Mouse (Mus musculus) thymus, postnatal 14 days (tissue): ENCODE data around the gene F2rl3.

ENCODE experiments used
- DNase-seq: peaks from one replicate; pipeline ENCODE4 v3.0.0; 2021

Gene F2rl3

DNA sequence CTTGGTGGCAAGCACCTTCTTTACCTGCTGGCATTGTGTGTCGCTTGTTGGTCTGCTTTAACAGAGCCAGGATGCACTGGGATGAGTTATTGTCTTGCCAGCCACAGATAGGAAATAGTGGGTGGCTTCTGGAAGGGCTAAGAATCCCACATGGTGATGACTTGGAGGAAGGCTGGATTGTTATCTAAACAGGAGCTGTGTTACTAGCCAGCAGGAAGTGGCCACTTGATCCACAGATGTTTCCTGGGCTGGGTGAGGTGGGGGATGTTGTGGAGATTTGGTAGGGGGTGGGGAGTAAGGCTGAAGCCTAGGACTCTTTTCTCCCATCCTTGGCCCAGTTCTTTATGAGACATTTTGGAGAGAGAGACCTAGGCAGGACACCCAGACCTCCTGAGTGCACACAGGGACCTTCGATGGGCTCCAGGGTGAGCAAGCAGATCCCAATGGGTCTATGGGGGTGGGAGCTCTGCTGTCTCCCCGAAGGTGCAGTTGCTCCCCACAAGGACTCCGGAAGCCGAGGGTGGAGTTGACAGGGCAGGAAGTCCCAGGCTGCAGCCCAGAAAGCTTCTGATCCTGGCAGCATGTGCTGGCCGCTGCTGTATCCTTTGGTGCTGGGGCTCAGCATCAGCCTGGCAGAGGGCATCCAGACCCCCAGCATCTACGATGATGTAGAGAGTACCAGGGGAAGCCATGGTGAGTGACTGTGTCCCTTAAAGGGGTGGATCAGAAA is at the start of gene F2rl3:
F2rl3 (plus strand) TSS at position 559 of the 730 bp plus-strand sequence.
- DNase-seq: peak; percentile 72

DNA sequence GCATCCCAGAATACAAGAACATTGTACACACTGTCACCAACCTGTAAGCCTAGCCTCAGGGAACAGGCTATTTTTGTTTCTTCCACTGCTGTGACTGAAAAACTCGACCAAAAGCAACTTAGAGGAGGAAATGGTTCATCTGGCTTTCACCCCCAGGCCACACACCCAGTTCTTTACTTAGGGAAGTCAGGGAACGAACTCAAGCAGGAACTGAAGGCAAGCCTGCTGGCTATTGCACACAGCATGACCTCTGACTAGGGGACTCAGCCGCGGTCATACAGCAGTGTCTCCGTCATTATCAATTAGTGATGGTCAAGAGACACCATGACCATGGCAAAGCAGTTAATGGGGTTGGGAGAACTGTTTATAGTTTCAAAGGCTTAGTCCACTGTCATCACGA is 49.1 kb upstream of the F2rl3 start:
- no peak for DNase-seq

DNA sequence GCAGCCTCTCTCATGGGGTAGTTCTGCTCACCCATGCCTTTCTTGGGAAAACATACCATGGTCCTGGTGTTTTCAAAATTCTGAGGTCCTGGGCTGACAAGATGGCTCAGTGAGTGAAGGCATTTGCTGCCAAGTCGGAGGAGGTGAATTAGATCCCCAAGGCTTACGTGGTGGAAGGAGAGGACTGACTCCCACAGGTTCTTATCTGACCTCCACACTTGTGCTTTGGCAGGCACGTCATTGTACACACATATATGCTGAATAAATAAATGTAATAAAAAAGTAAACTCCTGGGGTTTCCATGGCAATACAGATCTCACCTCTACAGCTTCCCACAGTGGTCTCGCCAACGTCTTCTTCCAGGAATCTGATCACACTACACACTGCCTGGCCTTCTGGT is 45.1 kb upstream of the F2rl3 start:
- no peak for DNase-seq

DNA sequence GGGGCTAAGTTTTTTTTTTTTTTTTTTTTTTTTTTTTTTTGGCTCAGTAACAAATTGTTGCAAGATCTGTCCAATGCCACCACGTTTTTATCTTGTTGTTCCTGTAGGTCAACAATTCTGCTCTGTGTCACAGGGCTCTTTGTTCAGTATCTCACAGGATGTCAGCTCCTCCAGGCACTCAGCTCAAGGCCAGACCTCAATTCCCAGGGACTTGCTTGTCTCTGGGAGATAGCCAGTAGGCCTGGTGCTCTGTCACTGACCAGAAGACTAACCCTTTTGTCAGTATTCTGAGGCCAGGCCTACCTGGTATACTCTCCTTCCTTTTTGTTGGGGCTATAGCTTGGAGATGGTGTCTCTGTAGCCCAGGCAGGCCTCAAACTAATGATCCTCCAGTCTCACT is 41.1 kb upstream of the F2rl3 start:
- no peak for DNase-seq

DNA sequence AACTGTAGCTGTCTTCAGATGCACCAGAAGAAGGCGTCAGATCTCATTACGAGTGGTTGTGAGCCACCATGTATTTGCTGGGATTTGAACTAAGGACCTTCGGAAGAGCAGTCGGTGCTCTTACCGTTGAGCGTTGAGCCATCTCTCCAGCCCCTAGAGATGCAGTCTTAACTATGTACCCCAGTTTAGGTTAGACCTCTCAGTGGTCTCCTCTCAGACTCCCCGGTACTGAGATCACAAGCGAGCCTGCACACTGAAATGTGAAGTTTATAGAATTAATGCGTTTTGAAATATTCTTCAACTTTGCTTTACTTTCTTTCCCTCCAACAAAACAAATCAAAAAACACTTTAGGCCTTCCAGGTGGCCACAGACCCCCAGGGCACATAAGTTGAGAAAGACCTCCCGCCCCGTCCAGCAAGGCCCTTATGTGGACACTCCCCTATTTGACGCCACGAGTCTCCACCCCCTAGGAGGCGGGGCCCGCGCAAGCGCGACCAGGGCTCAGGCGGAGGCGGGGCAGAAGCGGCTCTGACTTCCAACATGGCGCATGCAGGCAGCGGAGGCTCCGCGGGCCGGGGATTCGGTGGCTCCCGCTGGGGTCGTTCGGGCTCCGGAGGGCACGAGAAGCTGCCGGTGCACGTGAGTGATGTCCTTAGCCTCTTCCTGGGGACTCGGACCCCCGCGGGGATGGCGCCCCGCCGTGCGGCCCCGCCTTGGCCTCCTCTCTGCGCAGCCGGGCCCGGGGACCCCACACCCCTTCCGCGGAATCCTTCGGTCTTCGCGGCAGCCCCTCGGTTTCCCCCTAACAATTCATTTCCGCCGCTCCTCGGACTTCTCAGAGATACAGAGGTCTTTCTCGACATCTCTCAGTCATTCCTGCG is 38.7 kb upstream of the F2rl3 start, which contains the start of gene Sin3b:
Sin3b (plus strand) TSS at position 517 of the 882 bp plus-strand sequence.
- DNase-seq: peak; percentile 97

DNA sequence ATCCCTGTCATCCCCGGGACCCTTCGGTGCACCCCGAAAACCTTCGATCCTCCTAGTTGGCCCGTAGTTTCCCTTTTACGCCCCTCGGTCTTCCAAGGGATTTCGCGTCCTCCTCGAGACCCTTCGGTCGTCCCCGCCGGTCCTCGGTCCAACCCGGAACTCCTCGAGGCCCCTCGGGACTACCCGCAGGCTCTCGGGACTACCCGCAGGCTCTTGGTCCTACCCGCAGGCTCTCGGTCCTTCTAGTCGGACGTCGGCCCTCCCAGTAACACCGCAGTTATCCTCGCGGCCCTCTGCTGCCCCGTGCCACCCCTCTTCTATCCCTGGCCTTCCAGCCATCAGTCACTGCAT is 38.1 kb upstream of the F2rl3 start:
- no peak for DNase-seq

DNA sequence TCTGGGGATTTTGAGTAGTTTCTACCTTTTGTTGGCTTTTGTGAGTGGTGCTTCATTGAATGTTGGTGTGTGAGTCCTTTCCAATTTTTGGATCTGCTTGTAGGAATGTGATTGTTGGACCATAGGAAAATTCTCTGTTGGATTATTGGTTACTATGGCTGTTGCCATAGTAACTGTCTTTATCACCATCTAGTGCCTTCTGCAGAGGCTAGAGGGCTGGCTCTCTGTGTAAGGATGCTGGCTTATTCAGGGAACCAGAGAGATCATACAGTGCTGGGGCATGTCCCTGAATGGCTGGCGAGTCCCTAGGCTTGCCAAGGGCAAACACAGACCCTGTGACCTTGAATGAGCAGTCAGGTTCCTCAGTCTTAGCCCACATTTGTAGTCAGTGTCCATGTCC is 33.0 kb upstream of the F2rl3 start:
- no peak for DNase-seq

DNA sequence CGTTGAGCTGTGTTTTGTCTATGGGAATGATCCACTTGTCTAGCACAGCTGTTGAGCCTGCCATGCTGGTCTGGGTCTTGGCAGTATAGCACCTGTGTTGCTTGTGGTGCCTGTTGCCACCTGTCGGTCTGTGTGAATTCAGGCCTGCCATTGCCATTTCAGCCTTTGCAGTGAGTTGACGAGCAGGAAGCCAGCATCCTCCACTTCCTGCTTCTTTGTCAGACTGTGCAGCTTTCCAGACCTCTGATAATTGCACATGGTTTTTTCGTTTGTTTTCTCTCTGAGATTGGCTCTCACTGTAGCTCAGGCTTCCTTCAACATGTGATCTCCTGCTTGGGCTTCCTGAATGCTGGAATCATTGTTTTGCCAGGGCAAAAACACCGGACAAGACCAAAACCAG is 26.7 kb upstream of the F2rl3 start:
- DNase-seq: peak; percentile 78

DNA sequence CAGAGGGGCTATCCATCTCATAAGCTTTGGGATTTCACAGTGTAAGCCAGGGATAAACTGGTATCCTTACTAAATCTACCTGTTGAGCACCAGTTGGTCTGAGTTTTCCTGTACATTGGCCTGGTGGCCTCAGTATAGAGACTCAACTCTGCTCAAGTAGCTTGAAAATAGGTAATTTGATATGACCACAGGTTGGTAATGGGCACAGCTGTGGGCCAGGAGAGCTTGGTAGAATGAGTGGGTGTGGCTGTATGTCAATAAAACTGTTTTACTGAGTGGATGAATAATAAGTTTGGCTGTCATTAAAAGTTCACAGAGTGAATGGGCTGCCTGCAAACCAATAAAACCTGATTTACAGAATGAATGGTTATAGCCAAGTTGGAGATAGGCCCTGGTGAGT is 24.8 kb upstream of the F2rl3 start:
- DNase-seq: no peak

DNA sequence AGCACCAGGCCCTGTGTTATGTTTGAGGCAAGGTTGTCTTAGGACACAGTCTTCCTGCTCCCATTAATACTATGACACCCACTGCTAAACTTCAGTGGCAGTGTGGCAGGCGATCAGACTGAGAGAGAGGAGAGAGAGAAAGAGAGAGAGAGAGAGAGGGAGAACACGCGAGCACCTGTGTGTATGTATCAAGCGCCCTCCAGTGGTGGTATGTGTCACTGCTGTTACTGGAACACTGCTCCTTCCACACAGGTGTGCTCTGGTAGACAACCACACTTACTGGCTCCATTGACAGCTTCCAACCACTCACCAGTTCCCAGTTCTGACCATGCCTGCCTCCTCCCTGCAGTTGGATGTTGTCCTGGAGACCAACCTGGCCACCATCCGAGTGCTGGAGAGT is 15.6 kb upstream of the F2rl3 start:
- peak; percentile 74 for DNase-seq

DNA sequence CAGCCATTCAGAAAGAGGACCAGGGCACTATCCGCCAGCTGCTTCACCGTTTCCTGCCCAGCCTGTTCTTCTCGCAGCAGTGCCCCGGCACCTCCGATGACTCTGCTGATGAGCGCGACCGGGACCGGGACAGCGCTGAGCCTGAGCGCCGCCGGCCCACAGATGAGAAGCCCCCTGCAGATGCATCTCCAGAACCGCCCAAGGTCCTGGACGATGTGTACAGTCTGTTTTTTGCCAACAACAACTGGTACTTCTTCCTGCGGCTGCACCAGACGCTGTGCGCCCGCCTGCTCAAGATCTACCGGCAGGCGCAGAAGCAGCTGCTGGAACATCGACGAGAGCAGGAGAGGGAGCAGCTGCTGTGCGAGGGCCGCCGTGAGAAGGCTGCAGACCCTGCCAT is 11.8 kb upstream of the F2rl3 start:
- no peak for DNase-seq

DNA sequence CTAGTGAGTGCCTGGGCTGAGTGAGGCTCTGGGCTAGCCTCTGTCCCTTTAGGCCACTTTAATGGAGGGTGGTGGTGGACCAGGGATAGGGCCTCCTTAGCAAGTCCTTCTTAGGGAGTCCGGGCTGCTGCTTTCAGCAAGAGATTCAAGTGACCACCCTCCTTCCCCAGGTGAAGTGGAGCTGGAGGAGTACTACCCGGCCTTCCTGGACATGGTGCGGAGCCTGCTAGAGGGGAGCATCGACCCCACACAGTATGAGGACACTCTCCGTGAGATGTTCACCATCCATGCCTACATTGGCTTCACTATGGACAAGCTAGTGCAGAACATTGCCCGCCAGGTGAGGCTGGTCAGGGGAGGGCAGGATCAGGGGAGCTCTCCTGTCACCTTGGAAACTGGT is 11.4 kb upstream of the F2rl3 start:
- DNase-seq: peak; percentile 1

DNA sequence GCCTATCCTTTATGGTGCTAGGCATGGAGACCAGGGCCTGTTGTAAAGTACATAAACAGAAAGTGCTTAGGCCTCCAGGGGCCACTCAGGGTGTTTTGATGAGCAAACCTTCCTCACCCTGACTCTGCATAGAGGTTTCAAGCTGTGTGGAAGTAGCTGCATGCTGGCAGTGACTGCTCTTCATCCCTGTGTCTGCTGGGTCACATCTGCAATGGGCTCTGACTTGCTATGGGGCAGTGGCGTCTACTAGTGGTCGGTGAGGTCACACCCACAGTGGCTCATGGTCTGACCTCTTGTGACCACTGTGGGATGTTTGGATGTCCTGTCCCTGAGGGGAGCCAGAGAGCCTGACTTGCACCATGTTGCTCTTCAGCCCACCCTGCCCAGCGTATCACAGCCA is 10.6 kb upstream of the F2rl3 start:
- peak; percentile 1 for DNase-seq

DNA sequence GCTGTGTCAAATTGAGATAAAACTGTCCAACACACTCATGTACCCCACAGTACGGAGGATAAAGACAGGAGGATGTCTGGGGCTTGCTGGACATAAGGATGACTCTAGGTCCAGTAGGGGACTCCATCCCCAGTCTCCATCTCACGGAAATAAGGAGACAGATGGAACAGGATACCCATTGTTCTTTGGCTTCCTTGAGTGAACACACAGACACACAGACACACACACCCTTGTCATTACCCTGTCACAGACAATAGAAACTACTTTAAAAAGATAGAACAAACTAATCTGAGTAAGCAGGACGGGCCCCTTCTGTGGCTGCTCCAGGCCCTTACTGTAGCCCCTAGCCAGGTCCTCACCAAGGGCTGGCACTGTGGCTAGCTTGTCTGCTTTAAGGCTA is 9.4 kb upstream of the F2rl3 start:
- no peak for DNase-seq

DNA sequence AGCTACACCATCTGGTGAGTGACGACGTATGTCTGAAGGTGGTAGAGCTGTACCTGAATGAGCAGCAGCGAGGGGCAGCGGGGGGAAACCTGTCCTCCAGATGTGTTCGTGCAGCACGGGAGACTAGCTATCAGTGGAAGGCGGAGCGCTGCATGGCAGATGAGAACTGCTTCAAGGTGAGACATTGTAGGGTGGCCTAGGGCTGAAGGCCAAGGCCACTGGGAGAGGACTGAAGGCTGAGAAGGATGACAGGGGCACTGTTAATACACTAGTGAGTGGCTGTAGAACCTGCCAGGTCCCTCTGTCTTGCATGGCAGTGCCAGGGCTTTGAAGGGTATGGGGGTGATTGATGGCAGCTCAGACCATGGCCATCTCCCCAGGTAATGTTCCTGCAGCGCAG is 8.5 kb upstream of the F2rl3 start:
- DNase-seq: peak; percentile 0

DNA sequence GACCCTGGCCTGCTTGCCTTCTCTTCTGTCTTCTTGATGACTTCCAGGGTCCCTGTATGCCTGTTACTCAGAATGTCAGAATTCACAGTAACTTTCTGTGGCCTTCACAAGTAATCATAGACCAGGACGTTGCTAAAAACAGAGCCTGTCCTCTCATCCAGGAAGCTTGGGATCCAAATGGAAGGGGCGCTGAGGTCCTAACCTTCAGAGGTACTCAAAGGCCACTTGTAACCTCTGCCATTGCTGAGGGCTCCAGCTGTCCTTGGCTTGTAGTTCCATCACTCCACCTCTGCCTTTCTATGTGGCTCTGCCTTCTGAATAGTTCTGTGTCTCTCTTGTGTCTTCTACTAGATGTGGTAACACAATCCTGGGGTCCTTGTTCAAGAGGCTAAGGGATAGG is 7.9 kb upstream of the F2rl3 start:
- DNase-seq: no peak

DNA sequence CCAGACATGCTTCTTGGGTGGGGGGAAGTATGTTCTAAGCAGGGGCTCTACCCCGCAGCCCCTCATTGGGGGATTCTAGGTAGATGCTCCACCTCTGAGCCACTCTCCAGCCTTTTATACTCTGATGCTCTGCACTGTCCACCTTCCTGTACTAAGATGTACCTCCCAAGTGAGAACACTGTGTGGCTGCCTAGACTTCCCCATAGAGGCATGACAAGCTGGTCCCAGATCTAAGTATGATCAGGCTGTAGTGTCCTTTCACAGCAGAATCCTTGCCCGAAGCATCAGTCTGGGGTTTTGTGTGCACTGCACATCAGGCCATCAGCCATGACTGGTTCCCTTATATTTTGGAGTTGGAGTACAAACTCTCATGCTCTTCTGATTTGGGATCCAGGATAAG is 5.6 kb upstream of the F2rl3 start:
- no peak for DNase-seq

DNA sequence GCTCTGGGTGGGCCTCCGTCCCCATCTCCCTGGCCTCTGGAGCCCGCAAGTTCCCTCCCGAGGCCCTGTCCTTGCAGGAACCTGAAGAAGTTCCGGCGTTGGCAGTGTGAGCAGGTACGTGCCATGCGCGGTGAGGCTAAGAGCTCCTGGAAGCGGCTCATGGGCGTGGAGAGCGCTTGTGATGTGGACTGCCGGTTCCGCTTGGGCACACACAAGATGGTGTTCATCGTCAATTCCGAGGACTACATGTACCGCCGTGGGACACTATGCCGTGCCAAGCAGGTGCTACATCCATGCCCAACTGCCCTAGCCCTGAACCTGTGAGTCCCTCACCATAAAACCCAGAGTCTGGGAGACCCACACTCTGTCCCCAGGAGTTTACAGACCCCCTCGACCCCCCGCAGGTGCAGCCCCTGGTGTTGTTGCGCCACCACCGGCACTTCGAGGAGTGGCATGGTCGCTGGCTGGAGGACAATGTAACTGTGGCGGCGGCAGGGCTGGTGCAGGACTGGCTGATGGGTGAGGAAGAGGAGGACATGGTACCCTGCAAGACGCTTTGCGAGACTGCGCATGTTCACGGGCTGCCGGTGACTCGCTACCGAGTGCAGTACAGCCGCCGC is 4.8 kb upstream of the F2rl3 start:
- DNase-seq: peak; percentile 6

DNA sequence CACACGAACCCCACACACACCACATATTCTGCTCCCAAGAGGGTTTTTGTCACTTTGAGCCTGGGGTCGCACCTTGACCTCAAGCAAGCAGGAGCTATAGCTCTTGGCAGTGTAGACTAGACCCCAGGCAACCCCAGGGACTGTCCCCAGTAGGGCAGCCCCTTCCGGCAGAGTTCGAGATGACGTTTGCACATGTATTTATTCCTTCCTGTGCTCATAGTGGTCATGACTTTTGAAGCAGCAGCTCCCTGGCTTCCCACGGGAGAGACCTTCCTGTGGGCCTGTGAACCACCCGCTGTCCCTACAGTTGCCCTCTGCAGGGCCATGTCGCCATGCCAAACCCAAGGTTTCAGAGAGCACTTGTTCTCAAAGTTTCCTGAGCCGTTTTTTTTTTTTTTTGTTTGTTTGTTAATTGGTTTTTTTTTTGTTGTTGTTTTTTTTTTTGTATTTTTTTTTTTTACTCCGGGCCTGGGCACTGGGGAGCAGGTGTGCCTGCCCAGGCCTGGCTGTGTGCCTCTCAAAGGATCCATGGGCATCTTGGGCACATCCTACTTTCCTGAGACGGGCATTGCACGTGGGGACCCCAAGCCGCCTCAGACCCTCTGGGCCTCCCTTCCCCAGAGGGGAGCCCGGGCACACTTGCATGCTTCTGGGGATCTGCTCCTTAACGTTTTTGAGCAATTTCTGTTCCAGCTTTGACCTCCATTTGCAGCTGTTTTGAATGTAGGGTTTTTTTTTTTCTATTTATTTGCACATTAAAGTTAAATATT is 4.1 kb upstream of the F2rl3 start:
- peak; percentile 3 for DNase-seq

DNA sequence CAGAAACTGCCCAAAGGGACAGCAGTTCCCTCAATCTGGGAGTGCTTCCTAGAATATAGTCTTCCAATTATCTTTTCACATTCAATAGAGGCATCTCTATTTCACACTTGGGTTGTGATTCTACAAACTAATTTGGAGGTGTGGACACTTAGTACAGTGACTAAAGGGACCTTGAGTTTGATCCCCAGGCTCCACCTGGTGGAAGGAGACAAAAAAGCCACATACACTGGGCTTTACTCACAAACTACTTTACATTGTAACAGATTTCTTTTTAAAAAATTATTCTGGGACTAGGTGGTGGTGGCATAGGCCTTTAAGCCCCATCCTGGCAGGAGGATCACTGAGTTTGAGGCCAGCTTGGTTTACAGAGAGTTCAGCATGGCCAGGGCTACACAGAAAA is 3.4 kb upstream of the F2rl3 start:
- DNase-seq: peak; percentile 4

DNA sequence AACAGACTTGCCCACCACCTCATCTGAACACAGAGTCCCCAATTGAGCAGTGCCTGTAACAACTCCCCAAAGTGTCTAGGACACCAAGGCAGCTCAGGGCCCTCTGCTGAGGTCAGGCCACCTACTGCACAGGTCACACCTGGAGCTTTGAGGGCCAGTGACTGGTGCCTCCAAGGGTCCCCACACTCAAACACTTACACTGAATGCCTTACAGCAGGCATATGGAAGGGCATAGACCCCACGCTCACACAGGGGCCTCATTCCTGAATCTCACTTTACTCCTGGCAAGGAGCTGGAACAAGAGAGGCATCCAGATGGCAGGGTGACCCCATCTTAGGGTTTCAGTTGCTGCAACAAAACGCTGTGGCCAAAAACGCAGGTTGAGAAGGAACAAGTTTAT is 1.5 kb upstream of the F2rl3 start:
- no peak for DNase-seq

DNA sequence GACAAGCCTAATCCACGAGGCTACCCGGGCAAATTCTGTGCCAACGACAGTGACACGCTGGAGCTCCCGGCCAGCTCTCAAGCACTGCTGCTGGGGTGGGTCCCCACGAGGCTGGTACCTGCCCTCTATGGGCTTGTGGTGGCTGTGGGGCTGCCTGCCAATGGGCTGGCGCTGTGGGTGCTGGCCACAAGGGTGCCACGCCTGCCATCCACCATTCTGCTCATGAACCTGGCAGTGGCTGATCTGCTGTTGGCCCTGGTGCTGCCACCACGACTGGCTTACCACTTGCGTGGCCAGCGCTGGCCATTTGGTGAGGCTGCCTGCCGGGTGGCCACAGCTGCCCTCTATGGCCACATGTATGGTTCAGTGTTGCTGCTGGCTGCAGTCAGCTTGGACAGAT is 626 bp downstream of the F2rl3 start:
- DNase-seq: peak; percentile 10

DNA sequence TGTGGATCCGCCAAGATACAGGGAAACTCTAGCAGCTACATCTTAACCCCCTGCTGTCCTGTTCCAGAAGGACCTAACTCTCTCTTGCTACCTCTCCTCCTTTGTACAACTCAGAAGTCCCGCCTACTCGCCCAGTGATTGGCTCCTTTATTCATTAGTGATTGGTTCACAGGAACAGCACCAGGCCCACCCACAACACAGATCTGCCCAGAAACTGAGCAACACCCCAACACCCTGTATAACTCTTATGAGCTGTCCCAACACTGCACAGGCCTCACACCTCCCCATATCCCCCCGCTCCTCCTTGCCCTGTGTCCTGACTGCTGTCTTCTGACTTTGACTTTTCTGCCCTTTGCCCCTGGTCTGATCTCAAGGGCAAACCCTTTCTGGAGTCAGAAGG is 4.0 kb downstream of the F2rl3 start:
- DNase-seq: peak; percentile 34
